Mouse (Mus musculus) thymus, adult 2 months (tissue): ENCODE measurements around the gene Plxdc2.

Source experiments
- CTCF ChIP-seq: fragments of 200-500 bp; IDR thresholded peaks from 2 replicates; pipeline ENCODE4 v1.5.1; 2012; ENCODE audit warnings: mild to moderate bottlenecking, control low read depth, low read length, moderate library complexity, borderline replicate concordance; ENCODE audit not compliant: control insufficient read depth, poor library complexity, insufficient read depth; ENCODE audit errors: extremely low read depth
- POLR2A ChIP-seq: fragments of 200-500 bp; IDR thresholded peaks from 2 replicates; pipeline ENCODE4 v1.6.1; 2012; ENCODE audit warnings: mild to moderate bottlenecking, low read length, control low read depth, moderate library complexity; ENCODE audit not compliant: control insufficient read depth, poor library complexity, insufficient read depth; ENCODE audit errors: extremely low read depth

DNA sequence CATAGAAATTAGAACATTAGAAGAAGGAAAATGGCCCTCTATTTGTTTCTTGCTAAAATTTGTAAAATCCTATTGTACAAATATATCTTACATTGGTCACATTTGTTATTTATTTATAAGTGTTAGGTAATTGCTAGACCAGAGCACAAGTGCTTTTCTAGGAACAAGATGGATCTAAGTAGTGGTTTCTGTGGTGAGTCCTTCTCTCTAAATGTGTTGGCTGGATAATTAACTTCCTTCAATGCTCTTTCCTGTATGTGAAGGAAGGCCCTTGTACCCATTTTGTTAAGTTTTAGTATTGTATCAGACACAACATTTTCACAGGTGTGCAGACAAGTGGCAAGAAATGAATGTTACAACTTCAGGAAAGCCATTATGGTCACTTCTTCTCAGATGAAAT lies 30.6 kb downstream of the Plxdc2 start:
- TF ChIP-seq CTCF = no peak
- TF ChIP-seq POLR2A = no peak
